Mouse (Mus musculus): ENCODE data around the gene Gclc. TPM values are rescaled to one million over a fixed set of nuclear protein-coding genes. Genes with fewer than 3 reads are reported as not detected.

Gene Gclc
- polyA plus RNA-seq (2016; fragmentation: Nextera tagmentation; extraction: Ambion mirVana), result 14.5 and 14.7 TPM in 2 replicates

DNA sequence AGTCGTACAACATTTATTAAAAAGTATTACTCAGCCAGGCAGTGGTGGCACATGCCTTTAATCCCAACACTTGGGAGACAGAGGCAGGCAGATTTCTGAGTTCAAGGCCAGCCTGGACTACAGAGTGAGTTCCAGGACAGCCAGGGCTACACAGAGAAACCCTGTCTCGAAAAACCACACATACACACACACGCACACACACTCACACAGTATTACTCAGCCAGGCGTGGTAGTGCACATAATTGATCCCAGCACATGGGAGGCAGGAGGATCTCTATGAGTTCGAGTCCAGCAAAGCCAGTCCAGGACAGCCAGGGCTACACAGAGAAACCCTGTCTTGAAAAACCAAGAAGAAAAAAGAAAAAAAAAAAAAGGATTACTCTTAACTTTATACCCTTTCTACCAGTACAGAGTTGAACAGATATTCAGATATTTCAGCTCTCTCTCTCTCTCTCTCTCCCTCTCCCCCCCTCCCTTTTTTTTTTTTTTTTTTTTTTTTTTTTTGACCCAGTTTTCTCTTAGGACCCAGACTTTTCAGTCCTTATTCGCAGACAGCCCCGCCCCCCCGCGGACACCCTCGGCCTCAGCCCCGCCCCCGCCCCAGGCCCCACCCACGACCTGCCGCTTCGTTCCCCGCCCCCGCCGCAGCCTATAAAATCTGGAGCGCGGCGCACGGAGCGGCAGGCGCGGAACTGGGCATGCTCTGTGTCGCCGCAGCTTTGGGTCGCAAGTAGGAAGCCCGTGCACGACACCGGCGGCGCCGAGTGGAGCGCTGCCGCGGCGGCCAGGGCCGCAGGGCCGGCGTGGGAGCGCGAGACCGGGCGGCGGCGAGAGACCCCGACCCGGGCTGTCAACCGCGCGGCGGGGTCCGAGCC is at the start of gene Gclc:
Gclc (plus strand) TSS at position 683 of the 875 bp plus-strand sequence.
- Histone ChIP-seq H3K4me1 (replicated peaks) (peaks cover 16% of the 10 kb centered on the region), H3K36me3 (no peaks in the 10 kb centered on the region), H3K9me3 (no peaks in the 10 kb centered on the region), H3K27ac (peak within 1 kb of the TSS; percentile 78; the same call in 1 of the 2 replicates), H3K9ac (replicated peaks) (peak within 1 kb of the TSS; percentile 82), H3K4me3 (replicated peaks) (peak within 1 kb of the TSS; percentile 65), H3K27me3 (no peaks in the 10 kb centered on the region), H3K4me2 (peak within 1 kb of the TSS; percentile 77)
- WGBS, result 7% methylated on average over 53 of the region's 54 CpGs
- peak; percentile 61 for ATAC-seq (ENCODE audit: insufficient number of reproducible peaks, insufficient read depth, low FRiP score, low TSS enrichment, low read depth)

- H3K4me1 ChIP-seq (replicated peaks), result no peaks in the 10 kb centered on the region
- no peak overlapping the region for H3K4me3 ChIP-seq (replicated peaks)
- H3K9ac ChIP-seq (replicated peaks), result no peak overlapping the region
- ATAC-seq (ENCODE audit: insufficient number of reproducible peaks, insufficient read depth, low FRiP score, low TSS enrichment, low read depth), result no peak
- no peak overlapping the region for H3K4me2 ChIP-seq
- H3K27ac ChIP-seq, result no peak overlapping the region
- WGBS, result 79% methylated on average over 6 of the region's 6 CpGs
- H3K36me3 ChIP-seq, result no peaks in the 10 kb centered on the region
- H3K9me3 ChIP-seq, result no peaks in the 10 kb centered on the region
- no peaks in the 10 kb centered on the region for H3K27me3 ChIP-seq
These were observed 47.8 kb upstream of the Gclc start for GRCm38 (mm10) chr9:77706515-77706914.

DNA sequence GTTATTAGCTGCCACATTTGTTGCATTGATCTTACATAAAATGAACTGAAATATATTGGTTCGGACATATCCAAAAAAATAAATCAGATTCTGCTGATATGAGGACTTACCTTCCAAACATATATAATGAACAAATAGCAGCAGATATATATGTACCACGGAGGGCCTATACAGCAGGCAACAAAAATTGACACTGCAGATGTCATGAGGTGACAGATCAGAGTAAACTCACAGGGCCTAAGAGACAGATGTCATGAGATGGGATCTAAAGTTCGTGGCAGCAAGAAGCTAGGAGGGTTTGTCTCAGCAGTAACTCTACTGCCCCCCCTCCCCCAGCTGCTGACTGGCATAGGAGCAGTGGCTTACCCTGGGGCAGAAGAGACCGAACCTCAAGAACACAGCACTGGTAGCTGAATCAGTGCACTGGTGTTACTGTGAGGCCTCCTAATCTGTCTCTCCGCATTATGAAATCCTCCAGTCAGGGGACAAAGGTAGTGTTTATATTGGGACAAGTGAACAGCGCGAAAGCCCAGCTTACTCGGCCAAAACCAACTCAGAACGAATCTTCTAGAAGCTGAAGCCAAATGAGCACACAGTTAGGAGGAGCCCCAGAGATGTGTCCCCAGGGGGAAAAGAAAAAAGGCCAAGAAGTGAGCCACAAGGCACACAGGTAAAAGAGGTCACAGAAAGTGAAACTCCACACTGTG is 46.7 kb upstream of the Gclc start:
- 84% methylated on average over 9 of the region's 9 CpGs for WGBS
- H3K27ac ChIP-seq, result no peak overlapping the region
- no peaks in the 10 kb centered on the region for H3K4me1 ChIP-seq (replicated peaks)
- no peak overlapping the region for H3K4me3 ChIP-seq (replicated peaks)
- H3K9me3 ChIP-seq, result no peaks in the 10 kb centered on the region
- H3K4me2 ChIP-seq, result no peak overlapping the region
- no peak overlapping the region for H3K9ac ChIP-seq (replicated peaks)
- no peaks in the 10 kb centered on the region for H3K27me3 ChIP-seq
- no peaks in the 10 kb centered on the region for H3K36me3 ChIP-seq
- ATAC-seq (ENCODE audit: insufficient number of reproducible peaks, insufficient read depth, low FRiP score, low TSS enrichment, low read depth), result no peak

- no peaks in the 10 kb centered on the region for H3K9me3 ChIP-seq
- WGBS, result 79% methylated on average over 5 of the region's 5 CpGs
- no peaks in the 10 kb centered on the region for H3K27me3 ChIP-seq
- H3K4me2 ChIP-seq, result no peak overlapping the region
- H3K9ac ChIP-seq (replicated peaks), result no peak overlapping the region
- ATAC-seq (ENCODE audit: insufficient number of reproducible peaks, insufficient read depth, low FRiP score, low TSS enrichment, low read depth), result no peak
- no peak overlapping the region for H3K4me3 ChIP-seq (replicated peaks)
- no peak overlapping the region for H3K27ac ChIP-seq
- H3K4me1 ChIP-seq (replicated peaks), result no peaks in the 10 kb centered on the region
- no peaks in the 10 kb centered on the region for H3K36me3 ChIP-seq
These were observed 45.4 kb upstream of the Gclc start for GRCm38 (mm10) chr9:77708950-77709349.

DNA sequence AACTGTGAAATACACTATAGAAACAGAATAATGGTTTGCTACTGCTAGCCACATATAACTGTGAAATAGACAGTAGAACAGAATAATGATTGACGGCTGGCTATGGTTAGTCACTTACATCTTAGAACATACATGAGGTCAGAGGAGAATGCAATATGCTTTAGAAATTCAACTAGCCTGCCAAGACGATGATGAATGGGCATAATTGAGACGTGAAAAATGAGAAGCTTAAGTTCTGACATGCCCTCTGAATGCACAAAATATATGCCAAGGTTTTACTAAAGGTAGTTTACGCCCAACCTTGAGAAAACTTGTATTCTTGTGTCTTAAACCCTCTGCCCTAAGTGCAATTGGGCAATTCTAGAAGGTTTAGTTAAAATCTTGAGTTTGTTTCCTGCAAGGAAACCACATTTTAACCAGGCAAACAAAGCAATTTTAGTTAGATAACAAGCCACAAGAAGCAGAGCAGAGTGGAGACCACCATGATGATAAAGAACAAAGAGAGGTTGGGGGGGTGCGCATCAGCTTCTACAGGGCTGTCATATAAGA is 43.2 kb upstream of the Gclc start:
- H3K4me2 ChIP-seq, result no peak overlapping the region
- H3K4me1 ChIP-seq (replicated peaks), result no peaks in the 10 kb centered on the region
- 81% methylated on average over 5 of the region's 5 CpGs for WGBS
- H3K4me3 ChIP-seq (replicated peaks), result no peak overlapping the region
- H3K9me3 ChIP-seq, result no peaks in the 10 kb centered on the region
- no peak overlapping the region for H3K9ac ChIP-seq (replicated peaks)
- no peak for ATAC-seq (ENCODE audit: insufficient number of reproducible peaks, insufficient read depth, low FRiP score, low TSS enrichment, low read depth)
- H3K27me3 ChIP-seq, result no peaks in the 10 kb centered on the region
- no peak overlapping the region for H3K27ac ChIP-seq
- H3K36me3 ChIP-seq, result no peaks in the 10 kb centered on the region

GRCm38 (mm10) chr9:77712816-77713215 is 41.5 kb upstream of the Gclc start:
- H3K4me1 ChIP-seq (replicated peaks), result no peaks in the 10 kb centered on the region
- H3K9ac ChIP-seq (replicated peaks), result no peak overlapping the region
- no peak overlapping the region for H3K4me3 ChIP-seq (replicated peaks)
- no peaks in the 10 kb centered on the region for H3K9me3 ChIP-seq
- no peak overlapping the region for H3K27ac ChIP-seq
- no peaks in the 10 kb centered on the region for H3K27me3 ChIP-seq
- ATAC-seq (ENCODE audit: insufficient number of reproducible peaks, insufficient read depth, low FRiP score, low TSS enrichment, low read depth), result no peak
- no peak overlapping the region for H3K4me2 ChIP-seq
- 42% methylated on average over 3 of the region's 3 CpGs for whole genome bisulfite sequencing
- H3K36me3 ChIP-seq, result no peaks in the 10 kb centered on the region

DNA sequence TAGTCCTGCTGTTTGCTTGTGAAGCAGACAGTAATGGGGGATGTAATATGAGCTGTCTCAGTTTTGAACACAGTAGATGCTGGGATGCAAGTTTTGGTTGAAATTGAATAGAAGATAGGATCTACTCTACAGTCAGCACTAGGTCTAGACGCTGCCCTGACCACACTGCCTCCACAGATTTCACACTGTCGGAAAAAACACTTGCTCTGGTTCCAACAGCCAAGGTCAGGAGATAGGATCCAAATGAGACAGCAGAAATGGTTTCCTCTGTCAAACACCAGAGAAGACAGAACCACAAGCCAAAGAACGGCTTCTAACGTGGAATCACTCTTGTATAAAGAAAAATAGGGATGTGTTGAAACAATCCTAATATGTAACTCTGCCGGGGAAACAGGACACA is 41.0 kb upstream of the Gclc start:
- Histone ChIP-seq H3K27me3 (no peaks in the 10 kb centered on the region), H3K27ac (no peak overlapping the region), H3K4me3 (replicated peaks) (no peak overlapping the region), H3K9me3 (no peaks in the 10 kb centered on the region), H3K9ac (replicated peaks) (no peak overlapping the region), H3K36me3 (no peaks in the 10 kb centered on the region), H3K4me1 (replicated peaks) (no peaks in the 10 kb centered on the region), H3K4me2 (no peak overlapping the region)
- WGBS, result 85% methylated on average over 5 of the region's 5 CpGs
- no peak for ATAC-seq (ENCODE audit: insufficient number of reproducible peaks, insufficient read depth, low FRiP score, low TSS enrichment, low read depth)

- H3K27me3 ChIP-seq, result no peaks in the 10 kb centered on the region
- no peak overlapping the region for H3K4me2 ChIP-seq
- no peak for ATAC-seq (ENCODE audit: insufficient number of reproducible peaks, insufficient read depth, low FRiP score, low TSS enrichment, low read depth)
- no peaks in the 10 kb centered on the region for H3K4me1 ChIP-seq (replicated peaks)
- no peaks in the 10 kb centered on the region for H3K9me3 ChIP-seq
- 88% methylated on average over 2 of the region's 2 CpGs for WGBS
- no peak overlapping the region for H3K9ac ChIP-seq (replicated peaks)
- H3K4me3 ChIP-seq (replicated peaks), result no peak overlapping the region
- no peak overlapping the region for H3K27ac ChIP-seq
- H3K36me3 ChIP-seq, result no peaks in the 10 kb centered on the region
These were observed 39.1 kb upstream of the Gclc start for GRCm38 (mm10) chr9:77715262-77715661.

DNA sequence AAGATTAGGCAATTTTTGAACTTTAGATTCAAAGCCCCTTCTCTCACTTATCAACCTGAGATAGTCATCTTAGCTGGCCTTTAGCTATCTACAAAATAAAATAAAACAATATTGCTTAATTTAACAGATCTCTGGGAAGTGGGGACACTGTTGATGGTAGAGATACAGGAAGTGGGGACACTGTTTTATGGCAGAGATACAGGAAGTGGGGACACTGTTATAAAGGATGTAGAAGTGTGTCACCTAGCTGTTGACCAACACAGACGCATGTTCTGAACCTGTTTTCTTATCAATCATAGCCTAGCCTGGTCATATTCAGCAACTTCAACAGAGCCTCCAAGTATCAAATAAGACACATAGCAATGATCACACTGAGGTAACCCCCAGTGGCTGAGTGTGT is 38.3 kb upstream of the Gclc start:
- Histone ChIP-seq H3K9me3 (no peaks in the 10 kb centered on the region), H3K4me1 (replicated peaks) (no peaks in the 10 kb centered on the region), H3K27ac (no peak overlapping the region), H3K9ac (replicated peaks) (no peak overlapping the region), H3K36me3 (no peaks in the 10 kb centered on the region), H3K4me2 (no peak overlapping the region), H3K27me3 (no peaks in the 10 kb centered on the region), H3K4me3 (replicated peaks) (no peak overlapping the region)
- 94% methylated on average over 1 of the region's 1 CpGs for WGBS
- ATAC-seq (ENCODE audit: insufficient number of reproducible peaks, insufficient read depth, low FRiP score, low TSS enrichment, low read depth), result no peak

DNA sequence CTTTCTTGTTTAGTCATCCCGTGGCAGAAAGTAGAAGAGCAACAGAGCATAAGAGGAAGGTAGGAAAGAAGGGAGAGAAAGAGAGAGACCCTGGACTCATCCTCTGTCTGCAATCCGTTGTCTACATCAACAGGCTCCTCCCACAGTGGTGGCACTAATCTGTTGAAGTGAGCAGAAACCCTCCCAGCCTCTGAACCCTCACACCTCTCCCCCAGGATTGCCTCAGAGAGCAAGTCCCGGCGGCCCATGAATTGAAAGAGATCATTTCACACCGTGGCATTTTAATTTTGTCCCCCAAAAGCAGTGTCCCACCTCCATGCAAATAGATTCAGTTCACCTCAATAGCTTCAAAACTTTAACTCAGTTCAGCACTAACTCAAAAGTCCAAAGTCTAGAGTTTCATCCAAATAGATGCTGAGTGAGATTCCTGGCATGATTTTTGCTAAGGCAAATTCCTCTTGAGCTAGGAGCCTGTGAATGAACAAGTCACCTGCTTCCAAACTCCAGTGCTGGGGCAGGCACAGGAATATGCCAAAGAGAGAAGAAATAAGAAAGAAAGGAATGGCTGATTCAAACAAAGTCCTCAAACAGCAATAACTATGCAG is 36.4 kb upstream of the Gclc start:
- Histone ChIP-seq H3K4me3 (replicated peaks) (no peak overlapping the region), H3K36me3 (no peaks in the 10 kb centered on the region), H3K4me1 (replicated peaks) (no peaks in the 10 kb centered on the region), H3K27me3 (no peaks in the 10 kb centered on the region), H3K9ac (replicated peaks) (no peak overlapping the region), H3K27ac (no peak overlapping the region), H3K9me3 (no peaks in the 10 kb centered on the region), H3K4me2 (no peak overlapping the region)
- WGBS, result 49% methylated on average over 5 of the region's 5 CpGs
- no peak for ATAC-seq (ENCODE audit: insufficient number of reproducible peaks, insufficient read depth, low FRiP score, low TSS enrichment, low read depth)

GRCm38 (mm10) chr9:77718816-77719411 is 35.4 kb upstream of the Gclc start:
- H3K36me3 ChIP-seq, result no peaks in the 10 kb centered on the region
- no peak overlapping the region for H3K9ac ChIP-seq (replicated peaks)
- H3K4me2 ChIP-seq, result no peak overlapping the region
- no peak overlapping the region for H3K27ac ChIP-seq
- H3K4me1 ChIP-seq (replicated peaks), result no peaks in the 10 kb centered on the region
- H3K27me3 ChIP-seq, result no peaks in the 10 kb centered on the region
- WGBS, result 86% methylated on average over 8 of the region's 8 CpGs
- H3K4me3 ChIP-seq (replicated peaks), result no peak overlapping the region
- ATAC-seq (ENCODE audit: insufficient number of reproducible peaks, insufficient read depth, low FRiP score, low TSS enrichment, low read depth), result no peak
- H3K9me3 ChIP-seq, result no peaks in the 10 kb centered on the region

Data from limb, embryonic 12.5 days (tissue).